Mouse (Mus musculus): ENCODE data around the gene Kirrel.

Gene Kirrel

DNA sequence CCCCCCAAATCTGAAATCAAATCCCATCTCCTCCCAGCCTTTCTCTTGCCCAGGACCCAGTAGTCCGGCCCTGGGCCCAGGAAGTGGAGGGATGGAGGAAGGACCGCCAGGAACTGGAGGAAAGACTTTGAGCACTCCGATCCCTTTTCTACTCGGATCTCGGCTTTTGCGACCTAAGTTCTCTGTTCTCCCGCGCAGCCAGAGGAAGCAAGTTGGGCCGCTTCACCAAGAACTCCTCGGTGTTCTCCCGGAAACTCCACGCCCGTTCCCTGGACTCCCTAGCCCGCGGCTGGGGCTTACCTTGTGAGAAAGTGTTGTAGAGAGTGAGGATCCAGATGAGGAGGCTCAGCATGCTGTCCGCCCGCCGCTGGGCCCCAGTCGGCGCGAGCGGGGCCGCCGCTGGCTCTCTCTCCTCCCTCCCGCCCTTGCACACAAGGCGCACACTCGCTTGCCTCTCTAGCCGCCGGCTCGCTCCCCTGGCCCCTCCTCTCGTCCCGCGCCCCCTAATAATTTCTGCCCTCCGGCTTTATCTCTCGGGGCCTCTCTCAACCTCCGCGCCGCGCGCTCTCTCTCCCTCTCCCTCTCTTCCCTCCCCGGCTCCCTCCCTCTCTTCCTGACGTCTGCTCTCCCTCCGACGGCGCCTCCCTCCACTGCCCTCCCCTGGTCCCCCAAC, at the start of gene Kirrel:
Gene Kirrel, minus strand, starts transcription at position 652 of the 673 bp plus-strand sequence.
- DNase-seq (ENCODE audit: low read depth, low spot score): no peak

DNA sequence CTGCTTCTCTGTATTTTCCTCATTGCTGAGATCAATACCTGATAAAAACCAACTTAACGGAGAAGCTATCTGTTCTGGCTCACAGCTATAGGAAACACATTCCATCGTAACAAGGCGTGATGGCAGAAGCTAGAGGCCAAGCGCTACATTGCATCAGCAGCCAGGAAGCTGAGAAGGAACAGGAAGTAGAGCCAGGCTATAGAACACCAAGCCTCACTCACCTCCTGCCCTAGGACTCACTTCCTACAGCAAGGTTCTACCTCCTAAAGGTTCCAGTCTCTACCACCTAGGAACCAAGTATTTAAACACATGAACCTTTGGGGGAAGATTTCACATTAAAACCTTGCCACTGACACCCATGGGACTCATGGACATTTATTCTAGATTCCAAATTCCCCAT, 49.1 kb upstream of the Kirrel start:
- no peak for DNase-seq (ENCODE audit: low read depth, low spot score)

DNA sequence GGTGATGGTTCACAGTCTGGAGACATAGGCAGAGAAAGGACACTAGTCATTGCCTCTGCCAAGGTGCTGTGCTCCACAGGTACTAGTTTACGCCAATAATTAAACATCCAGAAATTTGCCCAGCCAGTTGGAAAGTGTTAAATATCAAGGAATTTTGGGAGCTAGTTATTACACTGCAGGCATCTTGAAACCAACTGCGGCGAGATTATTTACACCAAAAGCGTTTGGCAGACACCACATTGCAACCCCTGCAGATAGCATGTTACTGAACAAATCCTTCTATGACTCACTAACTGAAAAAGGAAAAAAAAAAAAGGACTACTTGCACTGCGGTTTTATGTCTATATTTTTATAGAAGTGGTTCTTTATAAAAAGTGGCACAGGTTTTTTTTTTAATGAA, 47.8 kb upstream of the Kirrel start:
- no peak for DNase-seq (ENCODE audit: low read depth, low spot score)

DNA sequence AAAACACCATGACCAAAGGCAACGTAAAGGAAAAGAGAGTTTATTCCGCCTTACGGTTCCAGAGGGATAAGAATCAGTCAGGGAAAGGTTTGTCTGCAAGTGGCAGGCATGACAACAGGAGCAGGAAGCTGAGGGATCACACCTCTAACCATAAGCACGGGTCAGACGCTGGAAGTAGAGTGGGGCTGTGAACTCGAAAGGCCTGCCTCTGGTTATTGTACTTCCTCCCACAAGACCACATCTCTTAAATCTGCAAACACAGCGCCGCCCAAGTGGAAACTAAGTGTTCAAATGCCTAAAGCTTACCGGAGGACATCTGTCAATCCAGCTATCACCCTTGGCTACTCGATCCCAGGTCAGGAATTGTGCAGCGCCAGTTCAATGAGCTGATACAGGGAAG, 40.6 kb upstream of the Kirrel start:
- DNase-seq (ENCODE audit: low read depth, low spot score): no peak

DNA sequence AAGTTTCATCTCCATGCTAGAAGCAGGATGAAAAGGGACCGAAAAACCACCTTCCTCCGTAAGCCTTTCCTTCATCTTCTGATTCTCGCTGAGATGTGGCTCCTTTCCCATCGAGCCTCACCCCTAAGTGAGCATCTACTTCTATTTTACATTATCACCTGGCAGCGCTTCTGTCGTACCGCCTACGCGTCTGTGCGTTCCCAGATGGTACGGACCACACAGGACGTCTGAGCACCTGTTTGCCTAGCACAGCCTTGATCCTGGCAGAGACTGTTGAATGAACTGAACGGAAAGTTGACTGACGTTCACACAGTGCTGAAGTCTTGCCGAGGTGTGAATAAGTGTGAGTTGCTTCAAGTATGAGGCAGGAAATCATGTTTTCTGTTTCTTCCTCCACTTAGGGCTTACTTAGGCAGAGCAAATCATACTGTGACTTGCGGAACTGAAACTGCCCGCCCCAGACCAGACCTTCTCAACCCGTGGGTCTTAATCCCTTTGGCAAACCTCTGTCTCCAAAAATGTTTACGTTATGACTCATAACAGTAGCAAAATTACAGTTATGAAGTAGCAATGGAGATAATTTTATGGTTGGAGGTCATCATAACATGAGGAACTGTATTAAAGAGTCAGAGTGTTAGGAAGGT, 39.8 kb upstream of the Kirrel start:
- no peak for DNase-seq (ENCODE audit: low read depth, low spot score)

DNA sequence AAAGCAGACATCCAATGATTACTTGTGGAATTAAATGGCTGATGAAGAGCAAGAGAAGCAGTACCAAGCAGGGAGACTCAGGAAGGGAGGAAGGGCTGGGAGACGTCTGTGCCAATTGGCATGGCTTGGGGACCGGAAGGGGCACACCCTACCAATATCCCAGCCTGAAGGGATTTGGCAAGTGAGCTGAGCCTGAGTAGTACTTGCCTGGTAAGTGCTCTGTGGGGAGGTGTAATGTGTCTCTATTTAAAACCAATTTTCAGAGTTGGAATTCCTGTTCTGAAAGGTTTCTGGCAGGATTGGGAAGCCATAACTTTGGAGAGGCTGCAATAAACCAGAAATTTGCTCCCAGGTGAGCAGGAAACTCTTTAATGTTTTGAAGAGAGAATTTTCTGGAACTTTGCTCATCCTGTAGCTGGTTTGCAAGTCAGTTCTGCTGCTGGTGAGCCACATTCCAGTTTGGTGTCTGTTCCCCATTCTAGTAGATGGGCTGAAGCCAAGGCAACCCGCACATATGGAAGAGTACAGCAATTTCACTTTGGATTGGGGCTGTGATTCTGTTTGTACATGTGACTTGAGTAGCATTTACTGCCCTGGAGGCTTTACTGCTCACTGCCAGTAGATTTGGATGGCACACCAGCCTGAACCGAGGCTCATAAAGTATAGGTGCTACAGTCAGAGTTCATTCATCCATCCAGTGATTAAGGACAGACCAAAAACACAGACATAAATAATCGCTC, 32.0 kb upstream of the Kirrel start:
- no peak for DNase-seq (ENCODE audit: low read depth, low spot score)

DNA sequence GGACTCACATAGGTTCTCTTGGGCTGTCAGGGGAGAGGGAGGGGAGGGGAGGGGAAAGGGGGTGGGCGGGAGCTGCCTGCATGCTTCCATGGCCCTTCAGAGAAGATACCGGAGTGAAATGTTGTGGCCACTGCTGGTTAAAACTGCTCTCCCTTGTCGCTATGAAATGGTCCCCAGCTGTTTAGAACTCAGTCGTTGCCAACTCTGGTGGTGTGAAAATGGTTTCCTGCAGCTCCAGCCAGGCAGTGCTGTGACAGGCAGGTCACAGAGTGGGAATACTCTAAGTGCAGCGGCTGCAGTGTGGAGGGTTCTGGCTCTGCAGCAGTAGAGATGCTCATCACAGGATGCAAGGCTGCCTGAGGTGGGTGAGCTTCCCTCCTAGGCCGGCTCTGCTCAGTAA, 22.1 kb upstream of the Kirrel start:
- DNase-seq (ENCODE audit: low read depth, low spot score): no peak

DNA sequence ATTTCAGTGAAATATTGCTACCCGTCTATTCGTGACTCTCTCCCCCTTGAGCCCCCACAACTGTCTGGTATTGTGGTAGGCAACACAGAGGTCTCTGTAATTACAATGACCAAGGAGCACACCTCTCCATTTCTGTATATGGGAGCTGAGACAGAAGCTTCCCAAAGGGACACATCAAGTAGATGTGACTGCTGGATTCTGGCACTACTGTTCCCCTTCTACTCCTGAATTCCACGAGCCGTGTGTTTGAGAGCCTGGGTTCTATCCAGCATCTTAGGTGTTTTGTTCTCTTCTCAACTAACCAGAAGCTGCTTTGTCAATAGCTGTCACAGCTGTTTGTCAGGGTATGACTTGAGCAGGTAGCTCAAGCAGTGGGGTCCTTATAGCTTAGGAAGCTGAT, 20.5 kb upstream of the Kirrel start:
- no peak for DNase-seq (ENCODE audit: low read depth, low spot score)

DNA sequence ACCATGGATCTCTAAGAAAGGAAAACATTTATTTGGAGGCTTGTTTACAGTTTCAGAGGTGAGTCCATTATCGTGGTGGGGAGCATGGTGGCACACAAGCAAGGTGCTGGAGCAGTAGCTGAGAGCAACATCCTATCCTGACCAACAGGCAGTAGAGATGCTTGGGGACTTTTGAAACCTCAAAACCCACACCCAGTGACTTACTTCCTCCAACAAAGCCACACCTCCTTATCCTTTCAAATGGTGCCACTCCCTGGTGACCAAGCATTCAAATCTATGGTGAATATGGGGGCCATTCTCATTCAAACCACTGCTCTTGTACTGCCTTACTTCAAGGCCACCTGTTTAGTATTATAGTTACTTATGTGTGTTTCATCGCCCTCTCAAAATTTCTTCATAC, 20.0 kb upstream of the Kirrel start:
- DNase-seq (ENCODE audit: low read depth, low spot score): no peak

DNA sequence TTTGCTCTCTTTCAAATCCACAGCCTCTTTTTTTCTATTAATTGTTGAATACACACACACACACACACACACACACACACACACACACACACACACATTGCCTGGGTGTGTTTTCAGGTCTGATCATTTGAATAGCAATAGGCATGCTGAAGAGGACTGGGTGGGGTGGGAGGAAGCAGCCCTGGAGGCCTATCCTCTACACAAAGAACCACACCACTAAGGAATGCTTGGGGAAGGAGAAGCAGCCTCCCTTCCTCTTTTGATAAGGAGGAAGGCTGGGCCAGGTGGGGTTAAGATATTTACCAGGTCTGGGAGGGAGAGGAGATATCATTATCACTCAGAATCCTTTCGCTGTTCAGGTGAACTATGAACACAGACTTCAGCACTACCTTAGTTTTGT, 19.2 kb upstream of the Kirrel start:
- peak; percentile 60 for DNase-seq (ENCODE audit: low read depth, low spot score)

DNA sequence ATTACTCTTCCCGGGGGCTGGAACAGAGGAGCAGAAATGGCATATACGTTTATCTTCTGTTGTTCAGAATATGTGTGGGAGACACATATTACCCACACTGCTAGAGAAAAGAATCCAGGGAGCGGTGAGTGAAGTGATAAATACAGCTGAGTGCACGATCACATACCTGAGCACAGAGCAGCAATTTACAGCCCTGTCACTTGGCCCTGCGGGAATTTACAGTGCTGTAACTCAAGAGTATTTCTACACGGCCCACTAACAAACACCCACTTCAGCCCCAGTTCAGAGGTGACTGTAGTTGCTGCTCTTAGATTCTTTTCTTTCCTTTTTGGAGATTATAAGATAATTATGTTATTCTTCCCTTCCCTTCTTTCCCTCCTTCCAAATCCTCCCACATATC, 18.8 kb upstream of the Kirrel start:
- no peak for DNase-seq (ENCODE audit: low read depth, low spot score)

DNA sequence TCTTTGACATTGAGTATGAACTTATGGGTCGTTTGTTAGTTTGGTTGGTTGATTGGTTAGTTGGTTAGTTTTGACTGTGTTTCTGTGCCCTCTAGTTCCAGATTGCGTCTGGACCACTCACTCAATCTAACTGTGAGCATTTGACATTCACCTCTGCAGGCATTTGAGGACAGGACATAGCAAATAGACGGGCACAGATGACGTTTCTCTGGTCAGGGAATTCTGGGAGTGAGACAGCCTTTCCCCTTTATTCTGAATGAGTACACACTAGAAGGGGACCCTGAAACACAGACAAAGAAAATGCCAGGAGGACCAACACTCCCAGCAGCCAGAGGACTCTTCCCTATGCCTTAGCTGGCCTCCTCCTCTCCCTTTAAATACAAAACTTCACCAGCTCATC, 2.1 kb upstream of the Kirrel start:
- DNase-seq (ENCODE audit: low read depth, low spot score): no peak

DNA sequence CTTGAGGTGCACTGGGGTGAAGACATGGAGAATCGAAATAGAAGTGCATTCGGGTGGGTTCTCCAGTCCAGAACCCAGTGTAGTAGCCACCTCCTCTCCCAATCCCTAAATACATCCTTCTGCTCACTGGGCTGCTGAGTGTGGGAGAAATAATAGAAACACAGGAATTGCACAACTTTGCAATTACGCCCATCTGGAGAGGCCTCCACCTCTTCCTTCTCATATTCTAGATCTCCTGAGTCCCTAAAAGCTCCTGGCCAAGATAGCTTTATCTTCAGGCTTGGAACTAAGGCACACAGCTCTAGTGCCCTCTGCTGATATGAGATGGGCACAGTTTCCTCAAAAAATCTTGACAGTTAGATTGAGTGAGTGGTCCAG, 880 bp upstream of the Kirrel start:
- DNase-seq (ENCODE audit: low read depth, low spot score): no peak

DNA sequence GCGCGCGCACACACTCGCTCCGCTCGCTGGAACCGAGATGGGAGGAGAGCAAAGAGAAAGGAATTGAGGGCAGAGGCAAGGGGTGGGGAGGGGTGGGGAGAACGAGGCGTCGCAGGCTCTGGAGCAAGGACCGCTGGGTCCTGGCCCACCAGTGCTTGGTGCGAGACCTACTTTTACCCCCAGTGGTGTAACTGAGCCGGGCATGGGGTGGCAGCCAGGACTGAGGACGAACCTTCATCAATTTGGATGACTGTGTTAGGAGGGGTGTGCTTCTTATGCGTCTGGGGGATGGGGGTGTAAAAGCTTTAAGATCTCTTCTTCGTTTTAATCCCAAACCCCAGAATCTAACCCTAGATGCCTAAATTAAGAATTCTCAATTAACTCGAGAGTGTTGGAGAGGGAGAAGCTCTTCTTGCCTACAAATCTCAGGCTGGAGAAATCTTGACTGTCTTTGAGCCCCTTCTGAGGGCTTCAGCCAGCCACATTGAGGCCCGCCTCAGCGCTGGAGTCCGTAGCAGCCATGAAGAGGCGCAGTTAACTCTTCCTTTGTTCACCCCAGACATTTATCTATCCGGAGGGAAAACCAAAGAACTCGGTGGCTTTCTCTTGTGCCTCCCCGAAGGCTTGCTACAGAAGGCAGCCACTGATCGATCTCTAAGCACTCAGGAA, 356 bp upstream of the Kirrel start:
- DNase-seq (ENCODE audit: low read depth, low spot score): no peak

DNA sequence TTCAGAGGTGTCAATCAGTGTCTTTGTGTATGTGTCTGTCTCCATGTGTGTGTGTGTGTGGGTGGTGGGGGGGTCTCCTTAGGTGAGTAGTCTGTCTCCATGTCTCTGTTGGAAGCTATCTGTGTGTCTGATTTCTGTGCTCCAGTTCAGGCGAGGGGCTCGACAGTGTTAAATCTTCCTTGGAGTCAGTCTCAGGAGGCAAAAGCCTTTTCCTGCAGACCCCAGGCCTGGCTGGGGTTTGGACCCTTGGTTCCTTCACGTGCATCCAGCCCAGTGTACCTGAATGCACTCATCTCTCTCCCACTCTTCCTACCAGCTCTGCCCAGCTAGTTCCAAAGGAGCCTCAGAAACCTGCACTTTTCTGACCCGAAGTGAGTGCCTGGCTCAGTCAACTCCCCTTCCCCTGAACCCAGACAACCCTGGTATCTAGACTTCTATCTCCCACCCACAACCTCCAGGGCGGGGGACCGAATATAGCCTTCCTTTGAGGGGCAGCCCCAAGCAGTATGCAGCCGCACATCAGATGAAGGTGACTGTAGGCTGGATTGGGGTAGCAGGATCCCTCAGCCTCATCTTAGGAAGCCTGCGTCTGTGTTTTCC, 961 bp downstream of the Kirrel start:
- DNase-seq (ENCODE audit: low read depth, low spot score): no peak

DNA sequence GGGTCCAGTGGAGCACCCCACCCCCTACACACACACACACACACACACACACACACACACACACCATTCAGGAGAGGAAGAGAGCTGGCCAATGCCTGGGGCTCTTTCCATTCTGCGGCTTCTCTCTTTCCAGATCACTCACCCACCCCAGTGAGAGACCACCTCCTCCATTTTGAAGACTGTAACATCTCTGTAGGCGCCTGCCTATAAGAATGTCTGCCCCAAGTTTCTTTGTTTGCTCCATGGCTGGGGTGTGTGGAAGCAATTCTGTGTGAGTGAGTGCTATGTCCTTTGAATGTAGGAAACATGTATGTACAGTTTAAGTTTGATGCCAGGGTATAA, 1.5 kb downstream of the Kirrel start:
- DNase-seq (ENCODE audit: low read depth, low spot score): no peak

DNA sequence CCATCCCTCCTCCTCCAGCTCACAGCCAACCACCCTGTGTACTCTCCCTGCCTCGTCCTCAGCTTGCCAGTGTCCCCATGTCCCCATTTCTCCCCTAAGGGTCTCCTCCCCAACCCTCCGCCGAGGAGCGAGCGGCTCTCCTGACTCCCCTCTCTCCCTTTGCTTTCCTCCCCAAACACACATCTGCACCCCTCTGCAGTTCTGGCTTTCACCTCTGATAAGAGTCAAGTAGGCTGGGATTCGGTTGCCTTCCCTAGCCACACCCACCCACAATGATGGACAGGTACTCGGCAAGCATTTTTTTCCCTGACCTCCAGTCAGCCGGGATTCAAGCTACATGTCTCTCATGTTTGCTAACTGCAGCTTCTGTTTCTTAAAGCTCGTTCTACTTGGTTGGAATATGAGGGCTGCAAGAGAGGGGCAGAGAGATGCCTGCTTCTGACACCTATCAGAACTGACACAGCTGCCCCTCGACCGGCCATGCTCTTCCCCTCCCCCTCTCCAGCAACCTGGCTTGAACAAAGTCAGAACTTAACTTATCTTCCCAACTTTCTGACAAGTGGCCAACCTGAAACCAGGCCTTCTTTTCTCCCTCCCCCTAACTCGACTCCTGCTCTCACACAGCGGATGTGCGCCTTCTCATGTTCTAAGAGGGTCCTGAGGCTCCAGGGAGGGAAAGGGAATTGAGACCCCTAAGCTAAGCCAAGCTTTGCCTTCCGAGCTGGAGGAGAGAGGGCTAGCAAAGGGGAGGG, 2.0 kb downstream of the Kirrel start:
- DNase-seq (ENCODE audit: low read depth, low spot score): no peak

DNA sequence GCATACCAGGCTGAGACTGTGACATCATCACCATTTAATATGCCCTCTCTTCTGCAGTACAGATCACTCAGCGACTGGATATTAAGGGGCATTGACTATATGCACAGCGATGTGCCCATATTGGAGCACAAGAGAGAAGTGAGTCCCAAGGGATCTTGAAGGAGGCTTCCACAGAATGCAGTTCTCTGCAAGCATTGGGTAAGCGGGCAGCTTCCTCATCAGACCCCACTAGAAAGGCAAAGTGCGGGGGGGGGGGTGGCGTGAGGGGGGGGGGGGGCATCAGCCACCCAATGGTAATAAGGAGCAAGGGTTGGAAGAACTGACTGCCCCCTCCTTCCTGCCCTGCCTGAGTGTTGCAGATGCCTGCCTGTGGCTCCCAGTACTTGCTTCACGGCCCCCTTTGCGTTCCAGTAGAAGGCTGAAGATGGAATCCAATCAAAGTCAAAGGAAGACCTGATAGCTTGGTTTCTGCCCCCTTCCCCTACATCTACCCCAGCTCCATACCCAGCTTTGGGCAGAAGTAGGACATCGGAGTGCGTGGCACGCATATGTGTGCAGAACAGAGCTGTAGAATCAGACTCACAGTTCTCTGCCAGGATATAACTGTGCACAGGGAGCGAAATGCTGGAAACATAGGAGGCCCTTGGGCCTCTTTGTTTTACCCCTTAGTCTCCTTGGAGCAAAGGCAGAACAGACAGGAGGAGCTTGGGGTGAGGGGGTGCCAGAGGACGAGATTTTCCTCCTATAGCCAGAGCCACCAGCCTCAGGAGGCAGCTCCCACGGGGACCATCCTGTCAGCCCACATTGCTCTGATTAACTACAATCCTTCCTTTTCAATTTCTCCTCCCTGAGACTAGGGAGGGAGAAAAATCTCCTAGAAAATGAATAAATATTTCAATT, 3.1 kb downstream of the Kirrel start:
- no peak for DNase-seq (ENCODE audit: low read depth, low spot score)

DNA sequence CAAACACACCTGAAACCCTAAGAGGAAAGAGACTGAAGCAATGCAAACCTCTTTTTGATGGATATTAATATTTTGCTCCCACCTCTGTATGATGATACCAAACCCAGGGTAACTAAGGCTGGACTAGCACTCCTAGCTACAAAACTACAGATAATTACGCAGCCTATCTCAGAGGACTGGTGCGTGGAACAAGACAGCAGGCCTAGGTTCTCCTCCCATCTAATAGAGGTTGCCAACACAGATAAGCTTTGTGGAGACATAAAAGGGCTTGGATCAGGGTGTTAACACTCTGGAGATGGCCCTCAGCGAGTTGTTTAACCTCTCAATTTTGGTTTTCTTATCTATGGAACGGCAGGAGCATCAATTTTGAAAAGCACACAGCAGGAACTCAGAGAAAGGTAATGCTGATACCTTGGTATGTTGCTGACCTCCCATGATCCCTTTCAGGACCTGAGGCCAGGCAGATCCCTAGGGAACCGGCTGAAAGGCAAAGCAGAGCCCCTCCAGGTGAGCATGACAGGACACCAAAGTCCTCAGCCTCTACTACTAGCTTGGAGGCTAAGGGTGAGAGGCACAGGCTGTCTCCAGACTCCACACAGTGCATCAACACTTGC, 5.0 kb downstream of the Kirrel start:
- DNase-seq (ENCODE audit: low read depth, low spot score): no peak

DNA sequence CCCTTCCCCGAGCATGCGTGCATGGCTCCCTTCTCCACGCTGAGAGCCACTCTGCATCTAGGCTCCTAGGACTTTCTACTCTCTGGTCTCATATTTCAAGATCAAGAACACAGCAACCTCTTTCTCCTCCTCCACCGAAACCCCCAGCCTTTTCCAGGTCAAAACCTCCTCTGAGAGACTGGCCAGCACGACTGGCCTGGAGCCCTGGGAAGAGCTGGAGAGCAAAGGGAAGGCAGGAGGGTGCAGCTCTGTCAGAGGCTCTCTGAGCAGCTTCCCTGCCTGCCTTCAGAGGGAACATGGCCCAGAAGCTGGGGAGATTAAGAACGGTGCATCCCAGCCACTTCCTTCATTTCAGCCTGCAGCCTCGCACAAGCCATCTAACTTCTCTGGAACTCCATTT, 5.8 kb downstream of the Kirrel start:
- DNase-seq (ENCODE audit: low read depth, low spot score): no peak

Data from WW6 (cell line).